Mouse (Mus musculus) bone marrow macrophage, adult 2 months (primary cell): ENCODE results near the gene Dip2b.

Source experiments
- CTCF ChIP-seq: IDR thresholded peaks from 2 replicates; pipeline ENCODE4 v1.5.1; 2012; ENCODE audit warnings: low read depth, mild to moderate bottlenecking, low read length, moderate library complexity
- POLR2A ChIP-seq: IDR thresholded peaks from 2 replicates; pipeline ENCODE4 v1.6.1; 2012; ENCODE audit warnings: mild to moderate bottlenecking, low read depth, low read length, borderline replicate concordance

DNA sequence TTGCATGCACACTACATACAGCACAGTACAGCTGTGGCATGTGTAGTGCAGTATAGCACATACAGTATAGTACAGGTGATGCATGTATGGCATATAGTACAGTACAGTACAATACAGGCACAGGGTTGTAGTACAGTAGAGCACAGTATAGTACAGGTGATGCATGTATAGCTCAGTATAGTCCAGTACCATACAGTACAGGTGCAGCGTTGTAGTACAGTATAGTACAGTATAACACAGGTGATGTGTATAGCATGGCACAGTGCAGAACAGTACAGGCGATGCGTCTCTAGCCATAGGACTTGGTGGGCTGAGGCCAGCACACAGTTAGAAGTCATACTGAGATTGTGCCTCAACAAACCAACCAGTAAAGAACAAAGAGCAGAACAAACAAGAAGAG lies 22.9 kb downstream of the Dip2b start:
- TF ChIP-seq POLR2A (no peak), CTCF (no peak)
